Mouse (Mus musculus): ENCODE measurements around the gene Nsun7. TPM values are rescaled to one million over a fixed set of nuclear protein-coding genes. Genes with fewer than 3 reads are reported as not detected.

Gene Nsun7
- polyA plus RNA-seq, 1 experiment from 2014 or later = 0.14 TPM

GRCm38 (mm10) chr5:66294952-66295351 is 35.3 kb downstream of the Nsun7 start:
- ATAC-seq = no peak
- no peaks in the 10 kb centered on the region for H3K9me3 ChIP-seq
- 88% methylated on average over 4 of the region's 4 CpGs for WGBS

GRCm38 (mm10) chr5:66296116-66296515 is 36.4 kb downstream of the Nsun7 start:
- Histone ChIP-seq H3K36me3 (no peaks in the 10 kb centered on the region), H3K27me3 (replicated peaks) (no peaks in the 10 kb centered on the region), H3K9me3 (no peaks in the 10 kb centered on the region), H3K9ac (no peak overlapping the region), H3K27ac (no peak overlapping the region), H3K4me2 (replicated peaks) (no peak overlapping the region), H3K4me1 (replicated peaks) (no peaks in the 10 kb centered on the region), H3K4me3 (replicated peaks) (no peak overlapping the region)
- 89% methylated on average over 5 of the region's 5 CpGs for WGBS
- no peak for ATAC-seq

More at GRCm38 (mm10) chr5:66294952-66295351, 35.3 kb downstream of the Nsun7 start:
- H3K4me3 ChIP-seq (replicated peaks) = no peak overlapping the region
- no peak overlapping the region for H3K9ac ChIP-seq
- H3K27me3 ChIP-seq (replicated peaks) = no peaks in the 10 kb centered on the region
- H3K4me2 ChIP-seq (replicated peaks) = no peak overlapping the region
- H3K36me3 ChIP-seq = no peaks in the 10 kb centered on the region
- no peak overlapping the region for H3K27ac ChIP-seq
- H3K4me1 ChIP-seq (replicated peaks) = no peaks in the 10 kb centered on the region

DNA sequence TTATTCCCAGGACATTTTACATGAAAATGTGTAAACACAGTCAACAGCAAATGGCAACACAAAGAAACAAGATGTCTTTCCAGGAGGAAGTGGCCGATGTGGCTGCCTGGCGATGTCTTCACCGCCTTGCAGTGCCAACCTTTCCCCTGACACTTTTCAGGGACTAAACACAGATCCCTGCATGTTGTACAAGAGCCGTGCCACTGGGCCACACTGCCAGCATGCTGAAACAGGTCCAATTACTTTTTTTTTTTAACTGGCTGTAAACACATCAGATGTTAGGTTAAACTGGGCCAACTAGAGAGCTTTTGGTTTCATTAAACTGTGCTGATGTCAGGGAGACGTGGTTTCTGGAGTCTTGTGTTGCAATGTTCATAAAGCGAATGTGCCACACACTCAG is 39.2 kb downstream of the Nsun7 start:
- H3K27me3 ChIP-seq (replicated peaks) = no peaks in the 10 kb centered on the region
- H3K36me3 ChIP-seq = no peaks in the 10 kb centered on the region
- H3K9me3 ChIP-seq = no peaks in the 10 kb centered on the region
- no peak overlapping the region for H3K4me3 ChIP-seq (replicated peaks)
- H3K4me2 ChIP-seq (replicated peaks) = no peak overlapping the region
- WGBS = 87% methylated on average over 6 of the region's 6 CpGs
- H3K4me1 ChIP-seq (replicated peaks) = no peaks in the 10 kb centered on the region
- no peak overlapping the region for H3K9ac ChIP-seq
- H3K27ac ChIP-seq = no peak overlapping the region
- ATAC-seq = no peak

DNA sequence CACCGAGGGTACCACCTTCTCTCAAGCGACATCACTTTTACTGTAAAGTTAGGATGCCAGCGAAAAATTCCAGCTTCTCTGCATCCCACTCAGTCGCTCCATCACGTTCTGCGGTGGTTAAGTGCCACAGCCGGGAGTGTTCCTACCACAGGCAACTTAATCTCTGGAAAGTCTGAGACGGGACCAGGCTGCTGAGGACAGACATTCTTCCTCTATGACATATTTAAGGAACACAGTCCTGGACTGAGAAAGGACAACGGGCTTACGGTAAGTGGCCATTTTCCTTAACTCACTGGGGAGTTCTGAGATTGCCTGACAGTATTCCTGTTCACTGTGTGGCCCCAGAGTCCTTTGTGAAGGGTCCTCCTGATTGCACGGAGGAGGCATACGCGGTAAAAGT is 40.9 kb downstream of the Nsun7 start:
- no peak overlapping the region for H3K9ac ChIP-seq
- H3K4me3 ChIP-seq (replicated peaks) = no peak overlapping the region
- H3K9me3 ChIP-seq = no peaks in the 10 kb centered on the region
- H3K36me3 ChIP-seq = no peaks in the 10 kb centered on the region
- 88% methylated on average over 13 of the region's 13 CpGs for WGBS
- no peak for ATAC-seq
- no peak overlapping the region for H3K27ac ChIP-seq
- H3K27me3 ChIP-seq (replicated peaks) = no peaks in the 10 kb centered on the region
- H3K4me1 ChIP-seq (replicated peaks) = no peaks in the 10 kb centered on the region
- H3K4me2 ChIP-seq (replicated peaks) = no peak overlapping the region

- Histone ChIP-seq H3K27me3 (replicated peaks) (no peaks in the 10 kb centered on the region), H3K9me3 (no peaks in the 10 kb centered on the region), H3K27ac (no peak overlapping the region), H3K4me2 (replicated peaks) (no peak overlapping the region), H3K36me3 (no peaks in the 10 kb centered on the region), H3K9ac (no peak overlapping the region), H3K4me3 (replicated peaks) (no peak overlapping the region), H3K4me1 (replicated peaks) (no peaks in the 10 kb centered on the region)
- WGBS = 85% methylated on average over 21 of the region's 21 CpGs
- no peak for ATAC-seq
These were observed 42.6 kb downstream of the Nsun7 start for GRCm38 (mm10) chr5:66302085-66302815.

DNA sequence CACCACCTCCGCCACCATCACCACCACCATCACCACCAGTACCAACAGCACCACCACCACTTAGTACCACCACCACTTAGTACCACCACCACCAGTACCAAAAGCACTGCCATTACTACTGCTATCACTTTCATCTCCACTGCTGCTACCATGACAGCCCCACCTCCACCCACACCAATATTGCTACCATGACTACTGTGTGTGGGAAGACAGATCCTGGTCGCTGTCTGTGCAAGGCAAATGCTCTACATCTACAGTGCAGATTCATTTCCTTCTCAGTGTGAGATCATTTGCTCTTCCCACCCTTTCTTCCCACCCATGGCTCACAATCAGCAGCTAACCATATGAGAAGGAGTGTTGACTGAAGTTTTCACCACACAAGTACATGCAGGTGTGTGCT is 43.2 kb downstream of the Nsun7 start:
- no peak for ATAC-seq
- no peak overlapping the region for H3K4me3 ChIP-seq (replicated peaks)
- no peak overlapping the region for H3K27ac ChIP-seq
- no peak overlapping the region for H3K9ac ChIP-seq
- WGBS = 94% methylated on average over 2 of the region's 2 CpGs
- H3K36me3 ChIP-seq = no peaks in the 10 kb centered on the region
- H3K4me2 ChIP-seq (replicated peaks) = no peak overlapping the region
- H3K4me1 ChIP-seq (replicated peaks) = no peaks in the 10 kb centered on the region
- no peaks in the 10 kb centered on the region for H3K27me3 ChIP-seq (replicated peaks)
- no peaks in the 10 kb centered on the region for H3K9me3 ChIP-seq

DNA sequence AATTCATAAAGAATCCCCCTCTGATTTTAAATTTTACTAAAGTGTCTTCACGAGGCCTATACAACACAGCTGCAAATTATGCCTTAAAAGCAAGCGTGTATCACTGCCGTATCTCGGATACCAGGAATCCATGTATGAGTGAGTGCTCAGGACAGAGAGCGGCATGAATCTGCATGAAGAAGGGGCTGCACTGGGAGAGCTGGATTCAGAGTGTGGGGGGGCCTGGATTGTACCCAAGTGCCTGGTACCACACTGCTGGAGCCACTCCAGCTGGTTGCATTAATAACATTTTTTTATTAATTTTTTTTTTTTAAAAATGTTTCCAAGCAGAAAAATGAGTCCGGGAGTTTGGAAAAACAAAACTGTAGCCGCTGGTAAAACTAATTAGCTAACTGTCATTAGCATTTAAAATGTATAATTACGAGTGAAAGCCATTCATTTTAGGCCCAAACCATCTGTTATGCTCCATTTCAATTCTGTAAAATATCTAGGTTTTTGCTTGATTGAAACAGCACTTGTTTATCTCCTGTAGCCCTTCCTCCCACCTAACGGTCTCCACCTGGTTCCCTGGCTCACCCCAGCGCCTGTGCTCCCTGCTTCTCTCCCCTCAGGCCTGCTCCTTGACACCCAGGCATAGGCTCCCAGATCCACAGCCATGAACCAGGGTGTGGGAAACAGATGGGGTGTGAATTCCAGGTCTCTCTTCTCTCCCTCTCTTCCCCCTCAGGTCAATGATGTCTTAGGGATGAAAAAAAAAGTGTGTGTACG is 44.8 kb downstream of the Nsun7 start:
- Histone ChIP-seq H3K4me2 (replicated peaks) (no peak overlapping the region), H3K9ac (no peak overlapping the region), H3K27ac (no peak overlapping the region), H3K27me3 (replicated peaks) (no peaks in the 10 kb centered on the region), H3K4me1 (replicated peaks) (no peaks in the 10 kb centered on the region), H3K9me3 (no peaks in the 10 kb centered on the region), H3K36me3 (no peaks in the 10 kb centered on the region), H3K4me3 (replicated peaks) (no peak overlapping the region)
- ATAC-seq = no peak
- WGBS = 82% methylated on average over 11 of the region's 11 CpGs

- no peaks in the 10 kb centered on the region for H3K36me3 ChIP-seq
- no peak overlapping the region for H3K9ac ChIP-seq
- H3K4me2 ChIP-seq (replicated peaks) = no peak overlapping the region
- WGBS = 83% methylated on average over 8 of the region's 8 CpGs
- H3K4me3 ChIP-seq (replicated peaks) = no peak overlapping the region
- ATAC-seq = no peak
- no peak overlapping the region for H3K27ac ChIP-seq
- no peaks in the 10 kb centered on the region for H3K4me1 ChIP-seq (replicated peaks)
- no peaks in the 10 kb centered on the region for H3K27me3 ChIP-seq (replicated peaks)
- no peaks in the 10 kb centered on the region for H3K9me3 ChIP-seq
These were observed 45.8 kb downstream of the Nsun7 start for GRCm38 (mm10) chr5:66305511-66305910.

- no peak overlapping the region for H3K4me2 ChIP-seq (replicated peaks)
- no peaks in the 10 kb centered on the region for H3K4me1 ChIP-seq (replicated peaks)
- H3K27me3 ChIP-seq (replicated peaks) = no peaks in the 10 kb centered on the region
- H3K9me3 ChIP-seq = no peaks in the 10 kb centered on the region
- no peaks in the 10 kb centered on the region for H3K36me3 ChIP-seq
- H3K4me3 ChIP-seq (replicated peaks) = no peak overlapping the region
- WGBS = 76% methylated on average over 9 of the region's 9 CpGs
- no peak overlapping the region for H3K27ac ChIP-seq
- no peak for ATAC-seq
- H3K9ac ChIP-seq = no peak overlapping the region
These were observed 50.6 kb downstream of the Nsun7 start for GRCm38 (mm10) chr5:66310328-66310727.

DNA sequence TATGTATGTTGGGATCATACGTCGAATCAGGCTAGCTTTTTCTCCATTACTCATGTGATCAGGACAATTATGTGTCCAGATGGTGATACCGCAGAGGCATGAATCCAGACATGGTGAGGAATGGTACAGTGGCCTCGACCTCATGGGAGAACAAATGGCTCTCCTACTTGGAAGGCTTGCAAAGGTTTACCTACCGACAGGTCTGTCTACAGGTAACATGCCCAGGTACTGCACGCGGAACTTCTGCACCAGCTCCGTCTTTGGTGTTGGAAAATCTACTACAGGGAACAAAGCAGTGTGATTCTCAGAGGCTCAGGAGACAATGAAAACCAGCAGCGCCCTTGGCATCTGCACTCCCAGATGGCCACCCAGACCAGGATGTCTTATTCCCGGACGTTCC is 51.1 kb downstream of the Nsun7 start:
- Histone ChIP-seq H3K9ac (no peak overlapping the region), H3K27me3 (replicated peaks) (no peaks in the 10 kb centered on the region), H3K9me3 (no peaks in the 10 kb centered on the region), H3K4me1 (replicated peaks) (no peaks in the 10 kb centered on the region), H3K4me2 (replicated peaks) (no peak overlapping the region), H3K36me3 (no peaks in the 10 kb centered on the region), H3K27ac (no peak overlapping the region), H3K4me3 (replicated peaks) (no peak overlapping the region)
- 94% methylated on average over 11 of the region's 11 CpGs for WGBS
- no peak for ATAC-seq

DNA sequence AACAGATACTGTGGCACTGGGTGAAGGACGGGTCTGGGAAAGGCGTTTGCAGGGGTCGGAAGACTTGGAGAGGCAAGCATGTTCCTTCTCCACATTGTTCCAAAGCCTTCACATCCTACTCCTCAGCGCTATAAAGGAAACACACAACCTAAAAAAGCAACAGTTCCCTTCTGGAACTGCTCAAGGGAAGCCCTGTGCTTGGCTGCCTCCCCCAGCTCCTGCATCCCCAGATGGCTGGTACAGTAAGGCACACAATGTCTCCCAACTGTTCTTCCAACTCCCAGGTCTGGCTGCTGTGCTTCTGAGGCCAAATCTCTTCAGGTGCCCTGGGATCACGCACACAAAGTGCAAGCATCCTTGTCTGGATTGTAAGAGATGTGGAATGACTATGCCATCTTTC is 56.1 kb downstream of the Nsun7 start:
- H3K9me3 ChIP-seq = no peaks in the 10 kb centered on the region
- no peak overlapping the region for H3K9ac ChIP-seq
- H3K4me3 ChIP-seq (replicated peaks) = no peak overlapping the region
- H3K4me2 ChIP-seq (replicated peaks) = no peak overlapping the region
- no peak for ATAC-seq
- WGBS = 89% methylated on average over 5 of the region's 5 CpGs
- no peaks in the 10 kb centered on the region for H3K27me3 ChIP-seq (replicated peaks)
- H3K4me1 ChIP-seq (replicated peaks) = no peaks in the 10 kb centered on the region
- no peak overlapping the region for H3K27ac ChIP-seq
- no peaks in the 10 kb centered on the region for H3K36me3 ChIP-seq

GRCm38 (mm10) chr5:66319341-66319740 is 59.6 kb downstream of the Nsun7 start:
- Histone ChIP-seq H3K9ac (no peak overlapping the region), H3K9me3 (no peaks in the 10 kb centered on the region), H3K4me2 (replicated peaks) (no peak overlapping the region), H3K27me3 (replicated peaks) (no peaks in the 10 kb centered on the region), H3K36me3 (no peaks in the 10 kb centered on the region), H3K4me3 (replicated peaks) (no peak overlapping the region), H3K4me1 (replicated peaks) (no peaks in the 10 kb centered on the region), H3K27ac (no peak overlapping the region)
- ATAC-seq = no peak
- 75% methylated on average over 6 of the region's 6 CpGs for WGBS
